Mouse (Mus musculus) spleen, postnatal 10 days (tissue): Measurements from ENCODE around the gene Emc8.
A peak's percentile ranks its signal among the peaks of the same experiment; 100 is the strongest.

ENCODE experiments used
- DNase-seq, 2 experiments: peaks; one replicate each; pipeline ENCODE4 v3.0.0; 2021 to 2022; ENCODE audit warnings: low spot score in 2 of 2

Gene Emc8

GRCm38 (mm10) chr8:120685097-120685496 is 16.7 kb upstream of the Emc8 start:
- DNase-seq, result peak in 1 of 2 experiments; percentile 31

DNA sequence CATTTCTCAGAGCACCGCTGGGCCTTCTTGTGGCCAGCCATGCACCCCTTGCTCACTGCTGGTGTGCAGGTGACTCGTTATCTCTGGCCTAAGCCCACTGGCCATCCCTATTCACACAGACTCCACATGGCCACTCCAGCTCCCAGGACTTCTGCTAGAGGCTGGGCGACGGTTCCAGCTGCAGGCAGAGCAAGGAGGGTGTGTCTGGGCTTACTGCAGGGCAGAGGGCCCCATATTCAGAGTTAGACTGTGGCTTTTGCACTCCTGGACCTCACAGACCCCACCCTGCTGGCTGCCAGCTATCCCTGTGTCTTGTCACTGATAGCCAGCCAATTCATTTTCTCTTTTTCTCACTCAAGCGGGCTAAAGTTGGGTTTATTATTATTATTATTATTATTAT is 15.7 kb upstream of the Emc8 start:
- DNase-seq, result peak in 1 of 2 experiments; percentile 12

DNA sequence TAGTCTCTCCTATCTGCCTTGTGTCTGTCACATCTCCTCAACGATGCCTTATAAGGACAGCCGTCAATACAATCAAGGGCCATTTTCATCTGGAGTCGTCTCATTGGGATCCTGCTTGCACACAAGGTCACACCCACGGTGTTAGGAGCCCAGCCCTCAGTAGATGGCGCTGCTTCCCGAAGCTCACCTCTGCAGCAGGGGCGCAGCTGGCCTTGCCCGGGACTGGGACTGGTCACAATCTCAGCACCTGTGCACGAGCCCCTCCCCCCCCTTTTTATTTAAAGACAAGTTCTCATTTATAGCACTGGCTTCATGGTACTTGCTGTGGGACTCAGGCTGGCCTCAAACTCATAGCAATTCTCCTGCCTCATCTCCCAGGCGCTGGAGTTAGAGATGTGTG is 15.2 kb upstream of the Emc8 start:
- DNase-seq, result peak; percentile 61 to 86

- DNase-seq, result peak in 1 of 2 experiments; percentile 17
Observed at GRCm38 (mm10) chr8:120681113-120681512, 12.7 kb upstream of the Emc8 start.

DNA sequence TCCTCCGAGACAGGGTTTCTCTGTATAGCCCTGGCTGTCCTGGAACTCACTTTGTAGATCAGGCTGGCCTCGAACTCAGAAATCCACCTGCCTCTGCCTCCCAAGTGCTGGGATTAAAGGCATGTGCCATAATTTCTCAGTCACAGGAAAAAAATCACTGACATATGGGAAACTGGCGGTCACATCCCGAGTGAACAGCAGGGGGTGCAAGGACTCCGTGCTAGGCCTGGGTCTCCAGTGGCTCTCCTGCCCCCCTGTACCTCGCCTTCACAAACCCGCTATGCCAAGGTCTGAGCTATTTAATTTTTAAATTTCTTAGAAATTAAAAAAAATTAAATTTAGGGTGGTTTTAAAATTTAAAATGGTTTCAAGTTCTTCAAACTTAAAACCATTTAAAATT is 12.0 kb upstream of the Emc8 start:
- peak in 1 of 2 experiments; percentile 71 for DNase-seq

GRCm38 (mm10) chr8:120679629-120680387 is 11.4 kb upstream of the Emc8 start:
- DNase-seq, result peak in 1 of 2 experiments; percentile 13

GRCm38 (mm10) chr8:120678447-120678846 is 10.1 kb upstream of the Emc8 start:
- peak; percentile 75 to 89 for DNase-seq

GRCm38 (mm10) chr8:120675718-120676117 is 7.3 kb upstream of the Emc8 start:
- DNase-seq, result no peak

DNA sequence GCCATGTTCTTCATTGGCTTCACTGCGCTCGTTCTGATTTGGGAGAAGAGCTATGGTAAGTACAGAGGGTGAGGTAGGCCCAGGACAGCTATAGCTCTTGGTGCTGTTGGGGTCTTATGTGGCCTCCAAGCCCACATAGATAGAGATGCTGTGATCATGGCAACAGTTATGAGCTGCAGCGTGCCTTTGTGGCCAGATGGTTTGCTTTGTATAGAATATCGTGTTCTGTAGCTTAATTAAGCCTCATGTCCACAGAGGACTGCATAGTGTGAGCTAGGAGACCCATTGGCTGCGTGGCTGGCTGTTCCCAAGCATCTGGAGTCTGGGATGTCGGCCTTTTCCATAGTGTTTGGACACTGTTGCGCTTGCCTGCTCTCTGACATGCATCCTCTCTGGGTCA is 4.9 kb upstream of the Emc8 start:
- no peak for DNase-seq

- no peak for DNase-seq
Observed at GRCm38 (mm10) chr8:120672626-120673229, 4.4 kb upstream of the Emc8 start.

DNA sequence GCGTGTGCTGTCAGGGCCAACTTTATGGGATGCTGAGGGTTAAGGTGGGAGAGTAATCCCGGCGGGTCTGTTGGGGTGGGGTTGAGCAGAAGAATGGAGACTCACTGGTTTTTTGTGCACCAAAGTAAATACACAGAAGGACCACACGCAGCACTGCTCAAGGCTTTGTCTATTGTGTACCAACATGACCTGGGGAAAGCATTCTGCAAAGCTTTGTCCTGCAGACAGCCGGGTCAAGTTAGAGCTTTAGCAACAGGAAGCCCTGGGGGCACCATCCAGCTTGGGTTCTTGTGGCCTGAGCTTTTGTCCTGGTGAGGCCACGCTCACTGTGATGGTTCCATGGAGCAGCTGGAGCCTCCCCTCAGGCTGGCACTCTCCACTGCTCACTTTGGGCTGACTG is 3.4 kb upstream of the Emc8 start:
- DNase-seq, result no peak

- DNase-seq, result peak; percentile 90 to 98
Observed at GRCm38 (mm10) chr8:120667561-120668373, 606 bp downstream of the Emc8 start, which contains the start of the genes Gm27021 and Cox4i1. TSS of gene Gm27021 (minus strand) at chr8:120668079. TSS of gene Cox4i1 (plus strand) at chr8:120668222.

DNA sequence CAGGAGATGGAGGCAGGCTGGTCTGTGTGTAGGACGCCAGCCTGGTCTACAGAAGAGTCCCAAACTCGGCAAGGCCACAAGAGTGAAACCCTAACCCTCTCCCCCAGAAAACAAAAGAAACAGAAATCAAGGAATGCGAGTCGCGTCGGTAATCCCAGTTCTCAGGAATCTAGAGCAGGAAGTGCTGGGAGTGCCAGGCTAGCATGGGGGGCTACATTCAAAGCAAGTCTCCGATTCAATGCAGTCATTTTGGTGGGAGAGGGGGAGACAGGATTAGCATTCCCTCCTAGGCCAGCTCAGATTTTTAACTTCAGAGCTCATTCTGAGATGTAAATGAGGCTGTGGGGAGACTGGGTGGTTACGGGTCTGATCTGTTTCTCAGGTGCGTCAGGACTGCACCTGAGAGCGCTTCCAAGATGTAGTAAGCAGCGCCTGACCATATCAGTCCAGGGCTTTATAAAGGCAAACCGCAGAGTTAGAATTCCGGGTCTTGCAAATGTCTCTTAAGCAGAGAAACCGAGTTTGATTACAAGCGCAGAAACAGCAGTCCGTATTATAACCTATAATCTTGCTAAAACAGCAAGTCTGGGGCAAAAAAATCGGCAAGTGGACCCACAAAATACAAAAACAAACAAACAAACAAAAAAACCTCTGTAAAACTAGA is 1.4 kb downstream of the Emc8 start:
- no peak for DNase-seq

GRCm38 (mm10) chr8:120665726-120666455 is 2.5 kb downstream of the Emc8 start:
- DNase-seq, result peak in 1 of 2 experiments; percentile 59

- no peak for DNase-seq
Observed at GRCm38 (mm10) chr8:120664566-120664965, 3.8 kb downstream of the Emc8 start.

DNA sequence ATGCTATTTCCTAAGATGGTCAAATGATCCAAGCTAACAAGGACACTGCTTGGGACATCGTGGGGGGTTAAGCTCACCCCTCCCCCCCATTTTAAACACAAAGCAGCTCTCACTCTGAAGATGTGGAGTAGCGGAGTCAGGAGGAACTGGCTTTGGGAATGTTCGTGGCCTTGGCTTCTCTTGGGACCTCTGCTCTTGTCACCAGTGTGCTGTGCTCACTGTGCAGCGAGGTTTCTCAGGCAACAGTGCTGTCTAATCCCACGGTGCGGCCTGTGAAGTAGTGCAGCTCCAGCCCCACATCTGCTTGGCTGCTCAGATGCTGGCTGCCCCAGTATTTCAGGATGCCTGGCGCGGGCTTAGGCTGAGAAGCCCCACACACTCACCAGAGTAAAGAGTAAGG is 11.0 kb downstream of the Emc8 start:
- no peak for DNase-seq

GRCm38 (mm10) chr8:120656322-120657052 is 11.9 kb downstream of the Emc8 start:
- no peak for DNase-seq

DNA sequence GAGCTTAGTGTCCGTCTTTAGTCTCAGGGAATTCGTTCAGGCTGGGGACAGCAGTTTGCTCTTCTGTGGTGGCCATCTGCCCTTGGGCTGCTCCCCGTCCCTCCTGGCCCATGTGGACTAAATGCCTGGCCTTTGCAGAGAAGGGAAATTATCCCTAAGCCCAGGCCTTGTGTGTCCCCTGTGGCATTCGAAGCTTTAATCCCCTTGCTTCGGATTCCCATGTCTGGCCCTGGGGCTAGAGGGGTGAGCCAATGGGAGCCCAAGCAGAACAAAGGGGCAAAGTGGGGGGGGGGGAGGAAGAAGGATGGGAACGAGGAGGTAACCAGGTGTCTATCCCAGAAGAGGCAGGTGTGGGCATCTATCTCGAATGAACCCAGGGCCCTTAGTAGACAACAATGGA is 20.8 kb downstream of the Emc8 start, which contains the start of gene 1190005I06Rik:
Gene 1190005I06Rik (minus strand): TSS at position 101 of the 400 bp plus-strand sequence.
- no peak for DNase-seq

- no peak for DNase-seq
Observed at GRCm38 (mm10) chr8:120644663-120645062, 23.7 kb downstream of the Emc8 start.

GRCm38 (mm10) chr8:120642031-120642662 is 26.2 kb downstream of the Emc8 start:
- DNase-seq, result no peak
